Mouse (Mus musculus): ENCODE results near the gene Maml2.

DNA sequence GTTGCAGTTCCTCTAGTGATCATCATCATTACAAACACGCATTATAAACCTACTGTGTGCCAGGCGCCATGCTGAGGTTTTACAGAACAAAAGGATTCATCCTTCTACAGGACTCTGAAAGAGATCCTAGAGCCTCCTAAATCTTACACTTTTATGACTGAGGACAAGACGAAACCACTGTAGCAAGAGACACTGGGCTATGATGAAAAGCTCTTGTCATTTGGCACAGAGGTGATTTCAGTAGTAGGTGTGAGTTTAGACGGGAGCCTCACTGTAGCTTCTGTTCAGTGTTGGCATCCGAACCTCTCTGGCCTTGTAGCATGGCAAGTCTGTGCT lies 402.0 kb downstream of the Maml2 start:
- no peak for TF ChIP-seq POLR2A (IDR thresholded peaks at IDR 0.05; ENCODE audit: extremely low read depth, insufficient read depth, low read length)
- TF ChIP-seq CTCF (IDR thresholded peaks at IDR 0.05; ENCODE audit: extremely low read depth, insufficient read depth, low read length) = no peak

Data from cortical plate, adult 2 months (tissue).